Mouse (Mus musculus) cerebellum, adult 2 months (tissue): ENCODE measurements around the gene Prkcz.

Experiments used
- CTCF ChIP-seq: fragments of 200-500 bp; IDR thresholded peaks from 2 replicates; pipeline ENCODE4 v1.5.1; 2011; ENCODE audit warnings: low read depth, mild to moderate bottlenecking, control low read depth, low read length, moderate library complexity, borderline replicate concordance; ENCODE audit not compliant: insufficient read depth
- POLR2A ChIP-seq: fragments of 200-500 bp; IDR thresholded peaks from 2 replicates; pipeline ENCODE4 v1.6.1; 2011; ENCODE audit warnings: low read length, control low read depth, borderline replicate concordance; ENCODE audit not compliant: insufficient read depth

DNA sequence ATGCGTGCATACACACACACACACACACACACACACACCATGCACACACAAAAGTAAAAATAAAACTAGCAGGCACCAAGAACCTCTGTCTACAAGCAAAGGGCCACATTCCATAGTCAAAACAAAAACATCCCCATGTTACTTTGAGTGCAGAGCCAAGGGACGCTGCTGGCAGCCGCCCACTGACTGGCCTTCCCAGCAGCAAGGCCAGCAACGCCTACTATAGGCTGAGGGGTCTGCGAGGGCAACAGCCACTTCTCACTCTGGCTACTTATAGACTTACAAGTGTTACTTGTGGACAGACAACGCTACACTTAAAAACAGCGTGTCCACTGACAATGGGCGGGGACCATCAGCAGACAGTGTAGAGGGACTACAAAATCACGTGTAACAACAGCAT lies 146.0 kb downstream of the Prkcz start:
- no peak for TF ChIP-seq CTCF
- no peak for TF ChIP-seq POLR2A
